Mouse (Mus musculus) limb, embryonic 10.5 days (tissue): ENCODE data around the gene Ddx56. TPM values are rescaled to one million over a fixed set of nuclear protein-coding genes. Genes with fewer than 3 reads are reported as not detected.

Experiments
- DNase-seq: peaks from one replicate; pipeline ENCODE4 v3.0.0-alpha.2; 2017; ENCODE audit warnings: low spot score
- H3K27ac ChIP-seq: fragments of 300-500 bp; sonication (generic); 2 replicates; pipeline ENCODE4 v1.5.1; 2016; ENCODE audit warnings: mild to moderate bottlenecking
- H3K27me3 ChIP-seq: fragments of 300-500 bp; sonication (generic); 2 replicates; pipeline ENCODE4 v1.6.1; 2016; ENCODE audit warnings: low read depth, mild to moderate bottlenecking; ENCODE audit not compliant: poor library complexity, severe bottlenecking
- H3K36me3 ChIP-seq: fragments of 300-500 bp; sonication (generic); 2 replicates; pipeline ENCODE4 v1.6.1; 2016; ENCODE audit warnings: mild to moderate bottlenecking, moderate library complexity
- H3K4me1 ChIP-seq: fragments of 300-500 bp; sonication (generic); 2 replicates; pipeline ENCODE4 v1.6.1; 2016
- H3K4me3 ChIP-seq: fragments of 300-500 bp; sonication (generic); 2 replicates; pipeline ENCODE4 v1.5.1; 2016; ENCODE audit warnings: mild to moderate bottlenecking, moderate library complexity
- H3K9me3 ChIP-seq: fragments of 300-500 bp; sonication (generic); replicated peaks from 2 replicates; pipeline ENCODE4 v1.6.1; 2016; ENCODE audit warnings: mild to moderate bottlenecking
- WGBS: fragments of 180-500 bp; shearing (Covaris S2); methylation state at CpG from one replicate; pipeline ENCODE4 v1.1.7; 2016; 5-methylcytosine and 5-hydroxymethylcytosine counted together
- polyA plus RNA-seq: library from polyadenylated mRNA; unstranded; fragments of >200 nt; fragmentation: Nextera tagmentation; extraction: Ambion mirVana; gene quantifications from 2 replicates; pipeline ENCODE4 v1.2.1, GENCODE M21; 2016

Ddx56 gene
- polyA plus RNA-seq = 133 and 154 TPM in 2 replicates

DNA sequence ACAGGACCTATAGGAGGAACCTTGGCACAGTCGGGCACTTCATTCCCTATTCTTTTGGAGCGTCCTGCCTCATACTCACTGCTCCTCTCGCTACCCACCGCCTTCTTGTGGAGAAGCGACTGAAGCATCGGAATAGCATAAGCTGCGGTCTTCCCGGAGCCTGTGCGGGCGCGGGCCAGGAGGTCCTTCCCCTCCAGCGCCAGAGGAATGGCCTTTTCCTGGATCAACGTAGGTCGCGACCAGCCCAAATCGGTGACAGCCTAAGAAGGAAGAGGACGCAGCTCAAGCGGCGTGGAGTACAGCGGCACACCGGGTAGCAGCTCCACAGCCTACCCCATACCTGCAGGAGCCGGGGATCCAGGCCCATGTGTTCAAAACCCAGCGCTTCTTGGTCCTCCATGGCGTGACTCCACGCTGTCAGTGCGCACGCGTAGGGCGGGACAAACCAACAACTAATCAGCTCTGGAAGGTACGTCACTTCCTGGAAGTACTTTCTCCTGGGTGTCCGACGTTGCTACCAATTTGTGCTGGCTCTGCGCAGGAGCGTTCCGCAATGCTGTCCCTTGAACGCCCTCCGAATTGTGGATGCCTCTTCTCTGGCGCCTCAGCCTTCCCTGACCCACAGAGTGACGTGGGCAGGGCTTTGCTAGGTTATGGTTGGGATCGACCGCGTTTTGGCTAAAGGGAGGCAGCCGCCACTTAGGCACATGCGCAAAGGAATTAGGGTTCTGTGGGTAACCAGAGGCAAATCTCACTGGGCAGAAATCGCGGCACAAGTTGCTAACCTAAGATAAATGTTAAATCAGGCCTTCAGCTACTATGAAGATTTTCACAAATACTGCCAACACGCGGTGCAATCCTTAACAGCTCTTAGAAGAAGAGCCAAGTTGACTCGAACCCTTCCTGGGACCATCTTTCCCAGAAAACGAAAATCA lies at the start of gene Ddx56:
Ddx56 (minus strand) TSS at position 453 of the 935 bp plus-strand sequence.
- H3K36me3 ChIP-seq = peaks cover 73% of the 10 kb centered on the region
- WGBS = 2% methylated on average over 50 of the region's 50 CpGs
- peaks cover 10% of the 10 kb centered on the region for H3K4me1 ChIP-seq
- no peaks in the 10 kb centered on the region for H3K9me3 ChIP-seq
- no peaks in the 10 kb centered on the region for H3K27me3 ChIP-seq
- peak within 1 kb of the TSS; percentile 87 for H3K27ac ChIP-seq
- peak within 1 kb of the TSS; percentile 91 for H3K4me3 ChIP-seq
- DNase-seq = peak; percentile 90

DNA sequence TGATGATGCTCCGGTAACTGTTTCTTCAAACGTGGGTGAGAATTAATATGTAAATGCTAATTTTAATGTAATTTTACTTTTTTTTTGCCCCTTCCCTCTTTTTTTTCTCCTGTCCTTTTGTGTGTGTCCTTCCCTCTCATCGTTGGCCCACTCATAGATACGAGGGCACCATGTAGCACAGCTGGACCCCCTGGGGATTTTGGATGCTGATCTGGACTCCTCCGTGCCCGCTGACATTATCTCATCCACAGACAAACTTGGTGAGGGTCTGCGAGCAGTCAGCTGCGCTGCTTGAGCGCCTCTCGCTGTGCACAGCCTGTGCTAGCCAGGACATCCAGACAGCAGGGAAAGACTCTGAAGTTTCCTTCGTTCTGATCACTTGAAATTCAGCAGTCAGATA lies 49.2 kb upstream of the Ddx56 start:
- H3K27ac ChIP-seq = no peak overlapping the region
- H3K9me3 ChIP-seq = no peaks in the 10 kb centered on the region
- no peaks in the 10 kb centered on the region for H3K27me3 ChIP-seq
- 93% methylated on average over 11 of the region's 11 CpGs for whole genome bisulfite sequencing
- H3K4me3 ChIP-seq = no peak overlapping the region
- H3K4me1 ChIP-seq = no peaks in the 10 kb centered on the region
- no peak for DNase-seq
- peaks cover 83% of the 10 kb centered on the region for H3K36me3 ChIP-seq

DNA sequence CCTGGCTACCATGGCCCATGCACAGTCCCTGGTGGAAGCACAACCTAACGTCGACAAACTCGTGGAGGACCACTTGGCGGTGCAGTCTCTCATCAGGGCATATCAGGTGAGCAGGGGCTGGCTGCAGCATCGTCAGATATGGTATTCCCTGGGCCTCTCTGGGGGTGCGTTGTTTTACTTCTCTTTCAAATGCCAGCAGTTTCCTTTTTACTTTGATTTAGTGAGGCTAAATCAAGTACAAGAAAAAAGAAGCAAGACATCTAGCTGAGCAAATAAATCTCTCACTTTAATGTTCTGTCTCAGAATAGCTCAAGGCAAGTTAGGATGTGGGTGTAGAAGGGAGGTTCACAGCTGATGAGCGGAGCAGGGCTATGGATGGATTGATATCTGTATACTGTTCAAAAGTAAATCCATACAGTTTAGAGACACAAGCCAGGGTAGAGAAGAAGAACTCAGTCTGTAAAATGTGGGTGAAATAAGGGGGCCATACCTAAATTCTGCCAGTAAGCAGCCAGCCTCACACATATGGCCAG lies 46.4 kb upstream of the Ddx56 start:
- 85% methylated on average over 7 of the region's 7 CpGs for WGBS
- Histone ChIP-seq H3K27me3 (no peaks in the 10 kb centered on the region), H3K9me3 (no peaks in the 10 kb centered on the region), H3K4me3 (no peak overlapping the region), H3K36me3 (peaks cover 90% of the 10 kb centered on the region), H3K27ac (no peak overlapping the region), H3K4me1 (no peaks in the 10 kb centered on the region)
- DNase-seq = no peak

GRCm38 (mm10) chr11:6308181-6308580 lies 40.6 kb upstream of the Ddx56 start:
- Histone ChIP-seq H3K4me1 (no peaks in the 10 kb centered on the region), H3K4me3 (no peak overlapping the region), H3K36me3 (peaks cover 87% of the 10 kb centered on the region), H3K9me3 (no peaks in the 10 kb centered on the region), H3K27ac (no peak overlapping the region), H3K27me3 (no peaks in the 10 kb centered on the region)
- no peak for DNase-seq
- 94% methylated on average over 4 of the region's 4 CpGs for WGBS

DNA sequence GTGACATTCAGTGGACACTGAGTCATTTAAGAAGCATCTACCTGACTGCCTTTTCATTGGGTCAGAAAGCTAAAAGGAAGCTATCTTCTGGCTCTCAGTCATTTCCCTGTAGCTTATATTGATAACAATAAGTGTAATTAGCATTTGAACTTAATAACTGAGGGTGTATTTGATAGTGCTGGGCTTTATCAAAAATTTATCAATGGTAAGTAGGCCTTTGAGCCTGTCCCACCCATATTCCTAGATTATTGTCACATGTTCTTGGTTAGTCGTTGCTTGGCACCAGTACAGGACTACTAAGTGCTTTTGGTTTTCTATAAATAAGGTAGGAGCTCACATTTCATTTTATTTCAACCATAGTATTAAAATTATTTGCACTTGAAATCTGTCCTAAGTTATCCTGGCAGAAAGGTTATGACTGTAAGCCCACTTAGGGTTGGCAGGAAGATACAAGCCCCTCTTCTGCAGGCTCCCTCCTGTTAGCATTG lies 38.4 kb upstream of the Ddx56 start:
- no peak for DNase-seq
- H3K27me3 ChIP-seq = no peaks in the 10 kb centered on the region
- peaks cover 86% of the 10 kb centered on the region for H3K36me3 ChIP-seq
- no peak overlapping the region for H3K4me3 ChIP-seq
- H3K27ac ChIP-seq = no peak overlapping the region
- 92% methylated on average over 1 of the region's 1 CpGs for WGBS
- no peaks in the 10 kb centered on the region for H3K9me3 ChIP-seq
- no peaks in the 10 kb centered on the region for H3K4me1 ChIP-seq

DNA sequence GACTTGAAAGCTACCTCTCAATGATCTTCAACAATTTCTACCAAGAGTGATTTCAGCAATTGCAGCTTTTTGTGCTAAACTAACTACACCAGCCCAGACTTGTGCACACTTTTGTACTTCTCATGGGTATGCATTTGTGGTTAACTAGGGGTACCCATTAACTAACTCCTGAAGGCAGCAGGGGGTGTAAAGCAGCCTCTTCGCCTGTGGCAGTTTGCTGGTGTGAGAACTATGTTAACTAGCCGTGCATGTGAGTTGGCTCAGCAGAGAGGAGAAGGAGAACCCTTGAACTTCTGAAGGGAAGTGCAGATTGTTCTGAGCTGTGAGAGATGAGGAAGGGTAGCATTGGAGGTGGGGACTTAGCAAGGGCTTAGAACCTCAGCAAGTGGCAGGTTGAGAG lies 35.2 kb upstream of the Ddx56 start:
- Histone ChIP-seq H3K27ac (no peak overlapping the region), H3K27me3 (no peaks in the 10 kb centered on the region), H3K36me3 (peaks cover 88% of the 10 kb centered on the region), H3K9me3 (no peaks in the 10 kb centered on the region), H3K4me3 (no peak overlapping the region), H3K4me1 (no peaks in the 10 kb centered on the region)
- 90% methylated on average over 2 of the region's 2 CpGs for WGBS
- no peak for DNase-seq

- no peak for DNase-seq
- H3K36me3 ChIP-seq = peaks cover 72% of the 10 kb centered on the region
- 87% methylated on average over 2 of the region's 2 CpGs for WGBS
These were observed 31.9 kb upstream of the Ddx56 start for GRCm38 (mm10) chr11:6299435-6299834.

GRCm38 (mm10) chr11:6296077-6296476 lies 28.5 kb upstream of the Ddx56 start:
- Histone ChIP-seq H3K4me3 (no peak overlapping the region), H3K27me3 (no peaks in the 10 kb centered on the region), H3K9me3 (no peaks in the 10 kb centered on the region), H3K36me3 (peaks cover 44% of the 10 kb centered on the region), H3K27ac (no peak overlapping the region), H3K4me1 (peaks cover 6% of the 10 kb centered on the region; the same call in 1 of the 2 replicates)
- no peak for DNase-seq

More at GRCm38 (mm10) chr11:6299435-6299834, 31.9 kb upstream of the Ddx56 start:
- no peak overlapping the region for H3K4me3 ChIP-seq
- no peaks in the 10 kb centered on the region for H3K27me3 ChIP-seq
- no peak overlapping the region for H3K27ac ChIP-seq
- H3K9me3 ChIP-seq = no peaks in the 10 kb centered on the region
- no peaks in the 10 kb centered on the region for H3K4me1 ChIP-seq

DNA sequence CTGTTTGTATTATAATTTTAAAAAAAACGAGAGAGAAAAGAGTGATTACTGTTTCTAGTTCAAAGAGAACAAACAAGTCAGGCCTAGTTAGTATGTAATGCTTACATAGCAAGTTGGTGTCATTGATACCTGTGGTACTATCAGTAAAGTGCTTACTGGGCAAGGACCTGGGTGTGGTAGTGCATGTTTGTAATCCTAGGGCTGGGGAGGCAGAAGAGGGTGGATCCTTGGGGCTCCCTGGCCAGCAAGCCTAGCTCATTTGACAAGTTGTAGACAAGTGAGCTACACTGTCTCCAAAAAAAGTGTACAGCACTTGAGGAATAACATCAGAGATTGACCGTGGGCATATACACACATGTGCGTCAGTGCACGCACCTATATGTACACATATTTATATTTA lies 27.1 kb upstream of the Ddx56 start:
- H3K4me3 ChIP-seq = no peak overlapping the region
- 93% methylated on average over 4 of the region's 4 CpGs for WGBS
- no peak for DNase-seq
- no peaks in the 10 kb centered on the region for H3K27me3 ChIP-seq
- peaks cover 9% of the 10 kb centered on the region; the same call in 1 of the 2 replicates for H3K4me1 ChIP-seq
- H3K9me3 ChIP-seq = no peaks in the 10 kb centered on the region
- H3K27ac ChIP-seq = no peak overlapping the region
- H3K36me3 ChIP-seq = peaks cover 30% of the 10 kb centered on the region

GRCm38 (mm10) chr11:6293601-6294000 lies 26.0 kb upstream of the Ddx56 start:
- H3K27me3 ChIP-seq = no peaks in the 10 kb centered on the region
- H3K36me3 ChIP-seq = peaks cover 20% of the 10 kb centered on the region
- peaks cover 9% of the 10 kb centered on the region; the same call in 1 of the 2 replicates for H3K4me1 ChIP-seq
- no peak overlapping the region for H3K4me3 ChIP-seq
- H3K9me3 ChIP-seq = no peaks in the 10 kb centered on the region
- no peak for DNase-seq
- H3K27ac ChIP-seq = no peak overlapping the region
- WGBS = 95% methylated on average over 2 of the region's 2 CpGs

- WGBS = 93% methylated on average over 4 of the region's 4 CpGs
- Histone ChIP-seq H3K36me3 (peaks cover 14% of the 10 kb centered on the region), H3K27me3 (no peaks in the 10 kb centered on the region), H3K27ac (0 out of 2 replicates have a peak overlapping the region, but pooled peaks have one; percentile 87), H3K9me3 (no peaks in the 10 kb centered on the region), H3K4me3 (peak overlapping the region; percentile 76), H3K4me1 (peaks cover 9% of the 10 kb centered on the region; the same call in 1 of the 2 replicates)
- DNase-seq = no peak
These were observed 25.4 kb upstream of the Ddx56 start for GRCm38 (mm10) chr11:6292988-6293349.

- Histone ChIP-seq H3K4me1 (peaks cover 9% of the 10 kb centered on the region; the same call in 1 of the 2 replicates), H3K36me3 (peaks cover 8% of the 10 kb centered on the region), H3K9me3 (no peaks in the 10 kb centered on the region), H3K27ac (peak overlapping the region; percentile 87), H3K27me3 (no peaks in the 10 kb centered on the region), H3K4me3 (peak overlapping the region; percentile 76)
- DNase-seq = no peak
- 18% methylated on average over 33 of the region's 33 CpGs for WGBS
These were observed 24.8 kb upstream of the Ddx56 start for GRCm38 (mm10) chr11:6292116-6292987.
